Mouse (Mus musculus) macrophage (primary cell): ENCODE results near the gene Tfcp2l1. TPM values are rescaled to one million over a fixed set of nuclear protein-coding genes. Genes with fewer than 3 reads are reported as not detected.

ENCODE experiments used
- H3K27ac ChIP-seq: fragments of 350-480 bp; formaldehyde crosslinking; 2 replicates; pipeline ENCODE4 v1.9.0; 2021
- H3K36me3 ChIP-seq: fragments of 350-480 bp; formaldehyde crosslinking; 2 replicates; pipeline ENCODE4 v1.9.0; 2021; ENCODE audit errors: inconsistent target
- H3K4me3 ChIP-seq: fragments of 350-480 bp; formaldehyde crosslinking; 2 replicates; pipeline ENCODE4 v1.9.0; 2021; ENCODE audit errors: inconsistent target
- H3K79me2 ChIP-seq: fragments of 350-480 bp; formaldehyde crosslinking; 2 replicates; pipeline ENCODE4 v1.9.0; 2021; ENCODE audit errors: inconsistent target
- WGBS: methylation state at CpG from one replicate; pipeline ENCODE4 v1.1.7; 2026; ENCODE audit warnings: inconsistent platforms; ENCODE audit not compliant: missing documents; 5-methylcytosine and 5-hydroxymethylcytosine counted together
- polyA plus RNA-seq: library from polyadenylated mRNA; stranded (reverse); fragments of 250-400 nt; gene quantifications from 3 replicates; pipeline ENCODE4 v1.2.4, GENCODE M21; 2018; ENCODE audit warnings: inconsistent platforms

Gene Tfcp2l1
- polyA plus RNA-seq, 1 experiment from 2014 or later = 0.03 TPM

GRCm38 (mm10) chr1:118683686-118684085 is 55.9 kb downstream of the Tfcp2l1 start:
- Histone ChIP-seq H3K4me3 (no peak overlapping the region), H3K36me3 (no peaks in the 10 kb centered on the region), H3K27ac (no peak overlapping the region), H3K79me2 (no peaks in the 10 kb centered on the region)
- WGBS = 84% methylated on average over 4 of the region's 4 CpGs

- Histone ChIP-seq H3K36me3 (no peaks in the 10 kb centered on the region), H3K4me3 (no peak overlapping the region), H3K27ac (no peak overlapping the region), H3K79me2 (no peaks in the 10 kb centered on the region)
- 94% methylated on average over 10 of the region's 10 CpGs for WGBS
Observed at GRCm38 (mm10) chr1:118687726-118688125, 60.0 kb downstream of the Tfcp2l1 start.

- Histone ChIP-seq H3K4me3 (no peak overlapping the region), H3K79me2 (no peaks in the 10 kb centered on the region), H3K36me3 (no peaks in the 10 kb centered on the region), H3K27ac (no peak overlapping the region)
- 71% methylated on average over 5 of the region's 5 CpGs for WGBS
Observed at GRCm38 (mm10) chr1:118689830-118690229, 62.1 kb downstream of the Tfcp2l1 start.

- WGBS = 93% methylated on average over 2 of the region's 2 CpGs
Observed at GRCm38 (mm10) chr1:118694436-118694835, 66.7 kb downstream of the Tfcp2l1 start.

GRCm38 (mm10) chr1:118697906-118698305 is 70.2 kb downstream of the Tfcp2l1 start:
- Histone ChIP-seq H3K79me2 (no peaks in the 10 kb centered on the region), H3K36me3 (no peaks in the 10 kb centered on the region), H3K27ac (no peak overlapping the region), H3K4me3 (no peak overlapping the region)
- 92% methylated on average over 6 of the region's 6 CpGs for WGBS

More at GRCm38 (mm10) chr1:118694436-118694835, 66.7 kb downstream of the Tfcp2l1 start:
- Histone ChIP-seq H3K4me3 (no peak overlapping the region), H3K36me3 (no peaks in the 10 kb centered on the region), H3K79me2 (no peaks in the 10 kb centered on the region), H3K27ac (no peak overlapping the region)

- 45% methylated on average over 6 of the region's 6 CpGs for WGBS
- H3K27ac ChIP-seq = no peak overlapping the region
Observed at GRCm38 (mm10) chr1:118699118-118699890, 71.6 kb downstream of the Tfcp2l1 start.

GRCm38 (mm10) chr1:118699961-118700360 is 72.2 kb downstream of the Tfcp2l1 start:
- Histone ChIP-seq H3K36me3 (no peaks in the 10 kb centered on the region), H3K4me3 (no peak overlapping the region), H3K27ac (no peak overlapping the region), H3K79me2 (no peaks in the 10 kb centered on the region)
- 88% methylated on average over 1 of the region's 1 CpGs for WGBS

More at GRCm38 (mm10) chr1:118699118-118699890, 71.6 kb downstream of the Tfcp2l1 start:
- no peaks in the 10 kb centered on the region for H3K79me2 ChIP-seq
- H3K36me3 ChIP-seq = no peaks in the 10 kb centered on the region
- H3K4me3 ChIP-seq = no peak overlapping the region

- Histone ChIP-seq H3K27ac (no peak overlapping the region), H3K4me3 (no peak overlapping the region), H3K36me3 (no peaks in the 10 kb centered on the region), H3K79me2 (no peaks in the 10 kb centered on the region)
- WGBS = 7% methylated on average over 4 of the region's 4 CpGs
Observed at GRCm38 (mm10) chr1:118711606-118712005, 83.9 kb downstream of the Tfcp2l1 start.

GRCm38 (mm10) chr1:118716225-118716624 is 88.5 kb downstream of the Tfcp2l1 start:
- H3K36me3 ChIP-seq = no peaks in the 10 kb centered on the region
- 50% methylated on average over 1 of the region's 1 CpGs for WGBS
- no peak overlapping the region for H3K4me3 ChIP-seq
- H3K27ac ChIP-seq = no peak overlapping the region
- no peaks in the 10 kb centered on the region for H3K79me2 ChIP-seq

GRCm38 (mm10) chr1:118718055-118718454 is 90.3 kb downstream of the Tfcp2l1 start:
- Histone ChIP-seq H3K27ac (no peak overlapping the region), H3K79me2 (no peaks in the 10 kb centered on the region), H3K36me3 (no peaks in the 10 kb centered on the region), H3K4me3 (no peak overlapping the region)
- 92% methylated on average over 6 of the region's 6 CpGs for WGBS

GRCm38 (mm10) chr1:118719699-118720098 is 92.0 kb downstream of the Tfcp2l1 start:
- no peak overlapping the region for H3K4me3 ChIP-seq
- H3K79me2 ChIP-seq = no peaks in the 10 kb centered on the region
- no peak overlapping the region for H3K27ac ChIP-seq
- WGBS = 3% methylated on average over 2 of the region's 2 CpGs
- no peaks in the 10 kb centered on the region for H3K36me3 ChIP-seq

- H3K4me3 ChIP-seq = no peak overlapping the region
- no peak overlapping the region for H3K27ac ChIP-seq
- H3K36me3 ChIP-seq = no peaks in the 10 kb centered on the region
- 12% methylated on average over 8 of the region's 8 CpGs for WGBS
- no peaks in the 10 kb centered on the region for H3K79me2 ChIP-seq
Observed at GRCm38 (mm10) chr1:118720474-118721095, 92.8 kb downstream of the Tfcp2l1 start.

GRCm38 (mm10) chr1:118727075-118727474 is 99.3 kb downstream of the Tfcp2l1 start:
- H3K79me2 ChIP-seq = no peaks in the 10 kb centered on the region
- 28% methylated on average over 4 of the region's 4 CpGs for WGBS
- no peak overlapping the region for H3K27ac ChIP-seq
- H3K36me3 ChIP-seq = no peaks in the 10 kb centered on the region
- H3K4me3 ChIP-seq = no peak overlapping the region

- no peaks in the 10 kb centered on the region for H3K79me2 ChIP-seq
- H3K36me3 ChIP-seq = no peaks in the 10 kb centered on the region
Observed at GRCm38 (mm10) chr1:118728796-118729195, 101.1 kb downstream of the Tfcp2l1 start.

More at GRCm38 (mm10) chr1:118728796-118729195, 101.1 kb downstream of the Tfcp2l1 start:
- no peak overlapping the region for H3K27ac ChIP-seq
- no peak overlapping the region for H3K4me3 ChIP-seq
